Mouse (Mus musculus): Measurements from ENCODE around the gene Epha6.

DNA sequence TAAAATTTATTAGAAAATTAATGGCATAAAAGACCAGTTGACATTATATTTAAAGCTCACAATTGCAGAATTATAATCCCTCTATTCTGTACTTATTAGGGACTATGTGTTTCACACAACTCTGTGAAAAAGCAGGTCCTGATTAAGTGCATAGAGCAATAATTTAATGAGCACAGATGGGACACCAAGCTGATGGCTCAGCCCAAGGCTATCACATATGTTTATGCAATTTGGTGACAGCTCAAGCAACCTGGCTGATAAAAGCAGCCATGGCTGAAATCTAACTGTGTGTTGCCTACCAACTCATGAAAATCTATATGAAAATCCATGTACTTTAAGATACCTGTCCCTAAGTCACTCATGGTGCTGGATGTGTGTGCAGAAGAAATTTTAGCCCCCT lies 46.4 kb upstream of the Epha6 start:
- no peak for TF ChIP-seq CTCF (IDR thresholded peaks at IDR 0.05)
- no peak for TF ChIP-seq EP300 (IDR thresholded peaks at IDR 0.05)

All from lung, postnatal 0 days (tissue).